Mouse (Mus musculus) ovary, postnatal 10 days (tissue): ENCODE results near the gene Nacc1.

Source experiments
- DNase-seq: peaks from one replicate; pipeline ENCODE4 v3.0.0; 2022; ENCODE audit warnings: low spot score

Gene Nacc1

GRCm38 (mm10) chr8:84687705-84688100 is at the start of gene Nacc1:
Nacc1 (minus strand) TSS chr8:84687862.
- DNase-seq, result no peak

GRCm38 (mm10) chr8:84736521-84736920 is 48.9 kb upstream of the Nacc1 start:
- DNase-seq, result no peak

GRCm38 (mm10) chr8:84735597-84735996 is 47.9 kb upstream of the Nacc1 start:
- DNase-seq, result no peak

- DNase-seq, result no peak
Observed at GRCm38 (mm10) chr8:84734680-84735079, 47.0 kb upstream of the Nacc1 start.

GRCm38 (mm10) chr8:84733959-84734358 is 46.3 kb upstream of the Nacc1 start:
- DNase-seq, result no peak

- no peak for DNase-seq
Observed at GRCm38 (mm10) chr8:84732996-84733395, 45.3 kb upstream of the Nacc1 start.

- no peak for DNase-seq
Observed at GRCm38 (mm10) chr8:84732545-84732944, 44.9 kb upstream of the Nacc1 start.

- DNase-seq, result no peak
Observed at GRCm38 (mm10) chr8:84731371-84732177, 43.9 kb upstream of the Nacc1 start.

- no peak for DNase-seq
Observed at GRCm38 (mm10) chr8:84730541-84731370, 43.1 kb upstream of the Nacc1 start.

- no peak for DNase-seq
Observed at GRCm38 (mm10) chr8:84729921-84730362, 42.3 kb upstream of the Nacc1 start.

- DNase-seq, result no peak
Observed at GRCm38 (mm10) chr8:84728474-84728873, 40.8 kb upstream of the Nacc1 start.

GRCm38 (mm10) chr8:84725941-84726259 is 38.2 kb upstream of the Nacc1 start:
- no peak for DNase-seq

- DNase-seq, result no peak
Observed at GRCm38 (mm10) chr8:84725246-84725940, 37.7 kb upstream of the Nacc1 start.

GRCm38 (mm10) chr8:84724683-84725082 is 37.0 kb upstream of the Nacc1 start:
- DNase-seq, result no peak

GRCm38 (mm10) chr8:84723571-84723900 is 35.9 kb upstream of the Nacc1 start:
- no peak for DNase-seq

- DNase-seq, result no peak
Observed at GRCm38 (mm10) chr8:84722850-84723570, 35.3 kb upstream of the Nacc1 start, which contains the start of gene G430095P16Rik. G430095P16Rik (plus strand) TSS chr8:84723007.

GRCm38 (mm10) chr8:84722530-84722849 is 34.8 kb upstream of the Nacc1 start:
- no peak for DNase-seq

- no peak for DNase-seq
Observed at GRCm38 (mm10) chr8:84718959-84719690, 31.5 kb upstream of the Nacc1 start.

GRCm38 (mm10) chr8:84718476-84718875 is 30.8 kb upstream of the Nacc1 start:
- no peak for DNase-seq

GRCm38 (mm10) chr8:84716790-84717189 is 29.1 kb upstream of the Nacc1 start:
- no peak for DNase-seq

GRCm38 (mm10) chr8:84715893-84716468 is 28.3 kb upstream of the Nacc1 start:
- no peak for DNase-seq
